Mouse (Mus musculus): ENCODE measurements at regions not wholly inside any gene's neighbourhood (a gene's known extent, or its start where the extent isn't known, plus 50 kb on each side); places are given as distances from the start of the nearest gene placed in this dataset.

- TF ChIP-seq EP300 (IDR thresholded peaks at IDR 0.05) (peak; percentile 48), CTCF (IDR thresholded peaks at IDR 0.05) (no peak)
Observed at GRCm38 (mm10) chr3:15128960-15129359, 203.1 kb downstream of the Gm9733 start.
